Mouse (Mus musculus): ENCODE data around the gene Gm21818. TPM values are rescaled to one million over a fixed set of nuclear protein-coding genes. Genes with fewer than 3 reads are reported as not detected.

The Gm21818 gene
- polyA plus RNA-seq, 1 experiment = not detected

Other genes starting within 250 kb of the Gm21818 start
- not detected in 2 replicates for gene Gm21761, start 243.2 kb upstream of the Gm21818 start, polyA plus RNA-seq (2012; rRNA removed)
- not detected in 2 replicates for gene B020031M17Rik, start 221.6 kb upstream of the Gm21818 start, polyA plus RNA-seq (2012; rRNA removed)
- not detected in 2 replicates for gene Gm36079, start 145.4 kb upstream of the Gm21818 start, polyA plus RNA-seq (2012; rRNA removed)
- gene Gm21188, start 120.2 kb upstream of the Gm21818 start, polyA plus RNA-seq (2012; rRNA removed) = 0.19 and 0.80 TPM in 2 replicates
- not detected in 2 replicates for gene Gm20767, start 32.2 kb upstream of the Gm21818 start, polyA plus RNA-seq (2012; rRNA removed)
- gene Gm21762, start 43.5 kb downstream of the Gm21818 start, polyA plus RNA-seq (2012; rRNA removed) = 0.19 and 0.81 TPM in 2 replicates
- gene Gm21731, start 66.7 kb downstream of the Gm21818 start, polyA plus RNA-seq (2012; rRNA removed) = not detected in 2 replicates
- not detected in 2 replicates for gene AF067061, start 90.7 kb downstream of the Gm21818 start, polyA plus RNA-seq (2012; rRNA removed)
- gene BC147527, start 128.0 kb downstream of the Gm21818 start, polyA plus RNA-seq (2012; rRNA removed) = 0.11 and 0.78 TPM in 2 replicates
- not detected in 2 replicates for gene Tcstv3, start 144.4 kb downstream of the Gm21818 start, polyA plus RNA-seq (2012; rRNA removed)

Data from kidney, adult 2 months (tissue).